Mouse (Mus musculus) lung, postnatal 0 days (tissue): ENCODE results near the gene Lmo7.

Experiments
- CTCF ChIP-seq: IDR thresholded peaks from 2 replicates; pipeline ENCODE4 v1.5.1; 2016; ENCODE audit warnings: antibody characterized with exemption, mild to moderate bottlenecking
- EP300 ChIP-seq: IDR thresholded peaks from 2 replicates; pipeline ENCODE4 v1.6.1; 2016; ENCODE audit warnings: antibody characterized with exemption, mild to moderate bottlenecking, control low read depth

GRCm38 (mm10) chr14:101839771-101840731, 110.3 kb downstream of the Lmo7 start:
- TF ChIP-seq CTCF (no peak), EP300 (peak; percentile 98)
